Mouse (Mus musculus): Measurements from ENCODE around the gene Rere.
A peak's percentile ranks its signal among the peaks of the same experiment; 100 is the strongest.
"Not testable (repeated sequence)": the region's sequence is repeated elsewhere in the genome, so short reads cannot be mapped to it uniquely, and the experiment has no call there.

Rere gene

DNA sequence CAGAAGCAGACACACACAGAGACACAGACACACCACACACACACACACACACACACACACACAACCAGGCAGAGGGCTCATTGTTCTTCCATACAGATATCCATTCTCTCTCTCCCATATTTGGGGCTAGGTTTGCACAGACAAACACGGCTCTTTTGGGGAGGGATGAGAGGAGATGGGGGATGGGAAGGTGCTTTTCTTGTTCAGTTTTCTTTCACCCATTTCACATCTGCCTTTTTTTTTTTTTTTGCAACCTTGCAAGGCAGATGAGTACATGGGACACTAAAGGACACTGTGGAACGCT is 1.8 kb downstream of the Rere start:
- ATAC-seq (ENCODE audit: low TSS enrichment): no peak

DNA sequence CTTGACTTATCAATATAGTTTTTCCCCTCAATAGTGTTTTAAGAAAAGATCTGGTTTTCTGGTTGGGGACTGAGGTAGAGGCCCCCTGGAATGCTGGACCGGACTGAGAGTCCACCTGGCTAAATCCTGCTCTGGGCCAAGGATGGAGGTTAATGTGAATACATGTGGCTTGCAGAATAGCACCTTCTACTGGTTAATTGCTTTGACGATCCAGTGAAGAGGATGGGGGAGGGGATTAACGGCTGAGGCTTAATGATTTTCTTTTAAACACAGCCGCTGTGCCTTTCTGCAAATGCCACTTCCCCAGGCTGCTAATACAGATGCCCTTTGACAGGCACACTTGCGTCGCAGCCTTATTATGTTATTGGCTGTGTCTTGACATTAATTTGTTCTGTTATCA is 2.5 kb downstream of the Rere start:
- no peak for ATAC-seq (ENCODE audit: low TSS enrichment)

DNA sequence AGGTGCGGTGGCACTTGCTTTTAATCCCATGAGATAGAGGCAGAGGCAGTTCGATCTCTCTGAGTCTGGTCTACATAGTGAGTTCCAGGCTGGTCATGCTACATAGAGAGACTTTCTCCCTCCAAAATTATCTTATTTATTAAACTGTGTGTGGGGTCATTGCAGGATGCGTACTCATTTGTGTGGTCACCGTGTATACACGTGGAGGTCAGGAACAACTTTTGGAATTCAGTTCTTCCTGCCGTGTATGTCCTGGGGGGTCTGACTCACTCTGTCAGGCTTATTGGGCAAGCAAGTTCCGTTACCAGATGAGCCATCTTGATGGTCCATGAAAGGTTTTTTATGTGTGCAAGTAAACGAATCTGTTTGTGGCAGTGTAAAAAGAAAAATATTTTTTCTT is 5.5 kb downstream of the Rere start:
- no peak for ATAC-seq (ENCODE audit: low TSS enrichment)

DNA sequence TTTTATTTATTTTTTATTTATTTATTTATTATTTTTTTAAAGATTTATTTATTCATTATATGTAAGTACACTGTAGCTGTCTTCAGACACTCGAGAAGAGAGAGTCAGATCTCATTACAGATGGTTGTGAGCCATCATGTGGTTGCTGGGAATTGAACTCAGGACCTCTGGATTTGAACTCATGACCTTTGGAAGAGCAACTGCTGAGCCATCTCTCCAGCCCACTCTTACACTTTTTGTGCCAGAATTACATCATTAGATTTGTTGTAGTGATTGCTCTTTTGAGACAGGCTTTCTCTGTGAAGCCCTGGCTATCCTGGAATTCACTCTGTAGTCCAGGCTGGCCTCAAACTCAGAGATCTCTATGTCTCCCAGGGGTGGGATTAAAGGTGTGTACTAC is 6.0 kb downstream of the Rere start:
- not testable (repeated sequence) for ATAC-seq (ENCODE audit: low TSS enrichment)

DNA sequence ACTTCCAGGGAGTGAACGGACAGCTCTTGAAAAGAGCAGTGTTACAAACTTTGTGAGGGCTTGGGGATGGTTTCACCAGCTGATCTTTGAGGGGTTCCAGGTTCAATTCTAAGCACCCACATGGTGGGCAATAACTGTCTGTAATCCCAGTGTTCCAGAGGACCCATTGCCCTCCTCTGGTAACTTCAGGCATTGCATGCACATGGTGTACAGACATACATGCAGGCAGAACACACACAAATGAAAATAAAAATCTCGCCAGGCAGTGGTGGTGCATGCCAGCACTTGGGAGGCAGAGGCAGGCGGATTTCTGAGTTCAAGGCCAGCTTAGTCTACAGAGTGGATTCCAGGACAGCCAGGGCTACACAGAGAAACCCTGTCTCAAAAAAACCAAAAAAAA is 10.5 kb downstream of the Rere start:
- no peak for ATAC-seq (ENCODE audit: low TSS enrichment)

DNA sequence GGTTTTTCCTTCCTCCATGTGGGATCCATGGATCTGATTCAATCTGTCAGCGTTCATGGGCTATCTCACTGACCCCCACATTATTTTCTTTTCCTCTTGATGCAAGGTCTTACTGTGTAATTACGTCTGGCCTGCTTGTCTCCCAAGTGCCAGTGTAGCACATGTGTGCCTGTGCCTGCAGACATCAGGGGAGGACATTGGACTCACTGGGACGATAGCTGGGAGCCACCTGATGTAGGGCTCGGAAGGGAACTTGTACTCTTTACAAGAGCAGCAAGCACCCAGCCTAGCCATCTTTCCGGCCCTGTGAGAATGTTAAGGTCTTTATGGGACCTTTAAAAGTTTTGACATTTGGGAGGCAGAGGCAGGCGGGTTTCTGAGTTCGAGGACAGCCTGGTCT is 13.4 kb downstream of the Rere start:
- no peak for ATAC-seq (ENCODE audit: low TSS enrichment)

DNA sequence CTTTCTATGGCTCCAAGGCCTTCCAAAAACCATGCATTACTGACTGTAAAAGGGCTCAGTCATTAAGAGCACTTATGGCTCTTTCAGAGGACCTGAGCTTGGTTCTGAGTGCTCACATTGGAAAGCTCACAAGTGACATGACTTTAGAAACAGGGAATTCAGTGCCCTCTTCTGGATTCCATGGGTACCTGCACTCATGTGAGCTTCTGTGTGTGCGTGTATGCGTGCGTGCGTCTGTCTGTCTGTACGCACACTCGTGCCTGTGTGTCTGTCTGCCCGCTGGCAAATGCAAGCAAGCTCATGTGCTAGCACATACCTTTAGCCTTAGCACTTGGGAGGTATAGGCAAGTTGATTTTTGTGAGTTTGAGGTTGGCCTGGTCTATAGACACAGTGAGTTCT is 14.5 kb downstream of the Rere start:
- ATAC-seq (ENCODE audit: low TSS enrichment): no peak

DNA sequence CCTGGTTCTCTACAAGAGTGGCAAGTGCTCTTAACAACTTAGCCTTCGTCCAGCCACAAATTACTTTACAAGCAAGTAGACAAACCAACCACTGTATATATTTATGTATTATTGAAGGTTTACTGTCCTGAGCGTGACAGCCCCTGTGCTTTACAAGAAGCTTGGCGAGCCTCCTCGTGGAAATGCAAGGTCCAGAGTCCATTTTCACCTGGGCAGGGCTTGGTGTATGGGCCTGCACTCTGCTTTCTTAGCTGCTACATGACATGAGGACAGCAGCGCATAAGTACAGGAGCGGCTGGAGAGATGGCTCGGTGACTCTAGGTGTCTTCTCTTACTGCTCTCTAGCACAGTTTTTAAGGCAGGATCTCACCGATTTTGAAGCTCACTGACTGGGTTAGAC is 21.3 kb downstream of the Rere start:
- ATAC-seq (ENCODE audit: low TSS enrichment): no peak

DNA sequence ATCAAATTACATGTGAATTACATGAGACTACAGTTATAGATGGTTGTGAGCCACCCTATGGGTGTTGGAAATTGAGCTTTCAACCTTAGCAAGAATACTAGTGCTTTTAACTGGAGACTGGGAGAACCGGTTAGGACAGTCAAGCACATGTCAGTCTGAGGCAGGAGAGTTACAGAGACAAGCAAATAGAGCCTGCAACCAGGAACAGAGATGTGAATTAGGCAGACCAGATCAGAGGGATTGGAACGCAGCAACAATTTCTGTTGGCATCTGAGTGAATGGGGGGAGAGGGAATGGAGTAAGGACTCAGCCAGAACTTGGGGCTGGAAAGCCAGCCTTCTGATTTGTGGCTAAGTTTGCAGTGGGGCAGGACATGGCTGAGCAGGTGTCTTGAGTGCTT is 25.3 kb downstream of the Rere start:
- no peak for ATAC-seq (ENCODE audit: low TSS enrichment)

DNA sequence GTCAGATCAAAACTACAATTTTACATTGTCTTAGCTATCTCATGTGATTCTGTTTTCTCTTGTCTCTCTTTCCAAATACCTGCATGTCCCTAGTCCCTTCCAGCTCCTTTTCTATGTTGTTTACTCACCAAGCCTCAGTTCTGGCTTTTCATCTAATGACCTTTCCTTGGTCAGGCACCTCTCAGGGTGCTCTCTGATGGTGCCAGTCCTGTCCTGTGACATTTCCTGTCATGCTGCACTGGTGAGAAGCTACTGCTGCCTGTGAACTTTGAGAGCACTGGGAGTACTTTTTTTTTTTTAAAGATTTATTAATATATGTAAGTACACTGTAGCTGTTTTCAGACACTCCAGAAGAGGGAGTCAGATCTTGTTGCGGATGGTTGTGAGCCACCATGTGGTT is 25.8 kb downstream of the Rere start:
- no peak for ATAC-seq (ENCODE audit: low TSS enrichment)

DNA sequence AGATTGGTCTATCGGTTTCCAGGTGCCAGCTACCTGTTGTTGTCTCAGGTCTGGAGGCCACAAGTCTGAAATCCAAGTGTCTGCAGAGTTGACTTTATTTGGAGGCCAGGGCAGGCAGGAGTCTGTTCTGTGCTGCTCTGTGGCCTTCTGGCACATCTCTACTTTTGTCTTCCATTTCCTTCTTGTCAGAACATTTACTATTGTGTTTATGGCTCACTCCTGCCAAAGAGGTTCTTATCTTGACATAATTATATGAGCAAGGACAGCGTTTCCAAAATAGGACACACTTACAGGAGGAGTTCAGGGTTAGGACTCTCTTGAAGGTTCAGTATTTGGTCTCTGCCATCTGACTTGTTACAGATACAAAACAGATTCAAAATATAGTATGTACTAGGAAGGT is 30.0 kb downstream of the Rere start:
- ATAC-seq (ENCODE audit: low TSS enrichment): no peak

DNA sequence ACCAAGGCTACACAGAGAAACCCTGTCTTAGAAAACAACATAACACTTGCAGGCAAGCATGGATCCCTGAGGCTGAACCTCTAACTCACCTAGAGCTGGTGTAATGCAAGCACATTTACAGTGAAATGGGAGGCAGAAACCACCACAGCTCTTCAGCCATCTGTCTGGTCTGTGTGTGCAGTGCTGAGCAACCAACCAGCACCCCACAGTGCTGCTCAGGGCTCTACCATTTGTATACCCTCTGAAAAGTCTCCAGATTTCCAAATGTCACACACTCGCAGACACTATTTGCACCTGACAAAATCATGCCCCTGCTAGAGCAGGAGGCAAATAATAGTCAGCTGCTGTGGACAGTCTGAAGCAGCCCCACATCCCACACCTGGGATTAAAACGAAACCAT is 31.2 kb downstream of the Rere start:
- ATAC-seq (ENCODE audit: low TSS enrichment): peak; percentile 38; the same call in 1 of the 2 replicates

DNA sequence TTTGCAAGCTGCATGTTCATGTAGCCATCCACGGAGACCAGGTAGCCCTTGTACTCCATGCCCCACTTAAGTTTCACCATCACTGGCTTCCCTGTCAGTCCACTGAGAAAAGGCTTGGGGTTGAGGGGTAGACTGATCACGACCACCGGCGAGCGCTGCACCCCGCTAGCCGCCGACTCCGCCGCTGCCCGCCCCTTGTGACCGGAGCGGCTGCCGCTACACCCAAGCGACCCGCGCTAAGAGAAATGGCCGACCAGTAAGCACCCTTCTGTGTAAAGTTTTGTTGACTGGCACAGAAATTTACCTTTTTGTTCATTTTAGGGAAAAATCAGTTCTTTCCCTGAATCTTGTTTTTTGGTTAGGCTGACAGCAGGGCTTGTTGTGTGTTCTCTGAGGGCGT is 33.9 kb downstream of the Rere start:
- ATAC-seq (ENCODE audit: low TSS enrichment): no peak

DNA sequence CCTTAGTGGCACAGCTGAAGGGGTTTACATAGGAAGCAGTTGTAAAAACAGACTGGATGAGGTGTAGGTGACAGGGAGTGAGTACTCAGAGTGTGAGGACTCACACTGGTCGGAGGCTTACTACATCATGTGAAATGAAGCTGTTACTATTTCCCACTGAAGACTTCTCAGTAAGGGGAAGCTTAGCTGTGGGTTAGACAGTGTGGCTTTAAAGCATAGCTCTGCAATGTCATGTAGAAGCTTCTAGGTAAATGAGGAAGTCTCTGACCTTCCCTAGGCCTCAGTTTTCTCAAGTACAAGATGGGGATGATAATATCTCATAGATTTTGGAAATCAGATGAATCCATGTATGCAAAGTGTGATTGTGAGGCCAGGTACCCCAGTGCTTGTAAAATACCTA is 35.1 kb downstream of the Rere start:
- ATAC-seq (ENCODE audit: low TSS enrichment): no peak

DNA sequence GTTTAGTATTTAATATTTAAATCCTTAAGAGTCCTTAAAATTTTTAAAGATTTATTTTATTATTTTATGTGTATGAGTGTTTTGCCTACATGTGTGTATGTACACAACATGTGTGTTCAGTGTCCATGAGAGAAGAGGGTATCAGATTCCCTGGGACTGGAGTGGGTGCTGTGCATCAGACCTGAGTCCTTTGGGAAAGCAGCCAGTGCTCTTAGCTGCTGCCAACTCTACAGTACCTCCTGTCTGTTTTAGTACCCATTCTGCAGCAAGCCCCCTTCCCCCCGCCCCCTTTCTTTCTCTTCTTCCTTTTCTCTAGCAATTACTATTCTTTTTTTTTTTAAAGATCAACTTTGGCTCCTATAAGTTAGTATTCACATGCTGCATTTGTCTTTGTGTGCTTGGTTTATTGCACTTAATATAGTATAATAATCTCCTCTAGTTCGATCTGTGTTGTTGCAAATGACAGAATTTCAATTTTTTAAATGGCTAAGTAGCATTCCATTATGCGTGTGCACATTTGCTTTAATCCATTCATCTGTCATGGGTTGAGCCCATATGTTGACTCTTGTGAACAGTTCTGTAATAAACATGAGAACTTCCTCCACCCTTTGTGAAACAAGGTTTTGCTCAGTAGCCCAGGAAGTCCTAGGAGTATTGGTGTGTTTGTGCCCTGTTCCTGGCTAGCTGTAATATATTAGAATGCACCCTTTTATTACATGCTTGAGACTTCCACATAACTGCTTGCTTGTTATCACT is 43.8 kb downstream of the Rere start:
- no peak for ATAC-seq (ENCODE audit: low TSS enrichment)

DNA sequence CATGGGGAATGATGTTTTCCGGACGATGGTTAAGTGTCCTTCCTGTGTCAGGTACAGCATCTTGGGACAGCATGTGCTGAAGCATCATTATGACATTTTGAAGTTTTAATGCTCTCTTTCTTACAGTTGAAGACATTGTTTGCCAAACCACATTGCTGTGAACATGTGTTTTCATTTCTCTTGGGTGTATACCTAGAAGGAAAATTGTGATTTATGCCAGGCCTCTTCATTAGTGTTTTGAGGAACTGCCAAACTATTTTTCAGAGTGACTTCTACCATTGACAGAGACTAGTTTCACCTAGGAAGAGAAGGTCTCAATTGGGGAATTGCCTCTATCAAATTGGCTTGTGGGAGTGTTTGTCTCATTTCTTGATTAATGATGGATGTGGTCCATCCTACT is 44.6 kb downstream of the Rere start:
- ATAC-seq (ENCODE audit: low TSS enrichment): no peak

DNA sequence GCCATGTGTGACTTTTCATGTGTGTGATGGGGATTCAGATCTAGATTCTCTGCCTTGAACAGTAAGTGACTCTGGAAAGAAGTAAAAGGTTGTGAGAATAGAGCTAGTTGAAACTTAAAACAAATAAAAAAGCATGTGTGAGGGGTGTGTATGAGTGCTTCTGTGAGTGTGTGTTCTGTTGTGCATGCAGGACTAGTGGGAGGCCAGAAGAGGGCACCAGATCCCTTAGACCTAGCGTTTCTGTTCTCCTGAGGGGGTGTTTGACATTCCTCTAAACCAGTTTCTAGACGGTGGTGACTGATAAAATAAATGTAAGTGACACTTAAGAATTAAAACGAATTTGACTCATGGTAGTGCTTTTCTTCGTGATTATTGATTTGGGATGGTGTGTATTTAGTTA is 46.0 kb downstream of the Rere start:
- no peak for ATAC-seq (ENCODE audit: low TSS enrichment)

DNA sequence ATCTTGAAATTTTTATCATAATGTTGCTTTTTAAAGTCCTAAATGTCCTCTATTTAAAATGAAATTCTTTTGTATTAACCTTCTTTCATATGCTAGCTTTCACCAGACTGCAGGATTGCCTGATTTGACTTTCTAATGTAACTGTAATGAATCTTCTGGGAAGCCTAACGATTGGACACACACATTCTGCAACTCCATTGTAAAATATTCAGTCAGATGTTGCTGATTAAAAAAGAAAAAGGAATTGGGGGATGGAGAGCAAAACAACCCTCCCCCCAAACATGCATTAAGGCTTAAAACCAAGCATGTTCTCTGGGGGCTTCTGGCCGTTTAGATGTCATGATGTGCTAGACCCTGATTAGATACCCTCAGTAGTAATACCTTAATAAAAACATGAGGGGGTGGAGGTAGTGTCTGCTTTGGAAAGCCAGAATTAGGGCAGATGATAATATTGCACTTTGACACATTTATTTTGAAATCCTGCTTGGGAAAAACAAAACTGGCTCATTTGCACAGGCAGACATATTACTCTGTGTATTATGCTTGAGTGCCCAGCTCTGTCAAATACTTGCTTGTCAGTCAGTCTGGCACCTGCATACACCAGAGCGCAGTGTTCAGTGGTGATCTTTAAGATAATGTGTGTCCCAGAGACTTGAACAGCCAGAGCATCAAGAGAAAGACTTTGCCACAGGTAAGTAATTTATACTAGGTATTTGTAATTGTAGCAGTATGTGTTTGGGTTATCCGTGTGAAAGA is 52.7 kb downstream of the Rere start:
- ATAC-seq (ENCODE audit: low TSS enrichment): no peak

DNA sequence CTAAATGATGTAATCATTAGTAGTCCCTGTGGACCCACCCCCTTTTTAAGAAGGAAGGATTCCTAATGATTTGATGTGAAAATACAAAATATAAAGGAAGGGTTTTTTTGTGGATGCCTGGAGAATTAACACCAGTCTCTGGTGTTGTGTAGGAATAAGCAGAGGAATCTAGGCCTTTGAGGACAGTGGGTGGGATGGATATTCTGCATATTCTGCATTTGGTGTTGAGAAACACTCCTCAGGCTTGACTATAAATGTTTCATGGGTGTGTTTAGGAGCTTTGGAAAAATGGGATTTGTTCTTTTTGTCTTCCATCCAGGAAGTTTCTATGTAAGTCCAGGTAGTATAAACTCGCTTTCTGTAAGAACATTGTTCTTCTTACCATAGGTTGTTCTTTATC is 55.8 kb downstream of the Rere start:
- ATAC-seq (ENCODE audit: low TSS enrichment): peak; percentile 76; the same call in 1 of the 2 replicates

DNA sequence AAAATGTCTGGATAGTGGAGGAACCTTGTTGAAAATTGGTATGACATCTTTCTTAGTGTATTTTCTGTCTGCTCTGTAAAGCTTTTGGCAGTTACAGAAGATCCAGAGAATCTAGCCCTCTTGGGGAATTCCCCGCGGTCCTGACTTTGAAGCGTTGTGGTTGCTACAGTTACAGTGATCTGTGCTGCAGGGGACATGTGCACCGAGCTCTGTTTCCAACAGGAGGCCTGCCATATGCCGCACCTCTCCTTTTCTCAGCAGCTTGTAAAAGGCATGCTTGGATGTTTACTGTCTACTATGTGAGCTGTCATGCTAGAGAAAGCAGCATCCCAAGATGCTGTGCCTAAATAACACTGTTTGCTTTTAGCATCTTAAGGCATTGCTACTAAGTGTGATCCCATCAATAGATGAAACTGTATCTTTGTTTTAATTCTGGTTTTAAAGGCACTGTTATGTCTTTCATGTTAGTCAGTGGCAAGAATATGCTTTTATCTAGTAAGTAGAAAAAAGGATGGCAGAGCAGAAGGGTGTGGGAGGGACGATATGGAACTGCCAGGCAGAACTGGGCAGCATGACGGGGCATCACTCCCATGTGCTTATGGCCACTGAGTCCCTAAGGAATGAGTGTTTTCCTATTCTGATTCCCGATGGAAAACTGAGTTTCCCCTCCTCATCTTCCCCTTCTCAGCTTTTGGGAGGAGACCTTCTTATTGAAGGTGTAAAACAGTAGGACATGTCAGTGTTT is 57.6 kb downstream of the Rere start:
- peak; percentile 86 for ATAC-seq (ENCODE audit: low TSS enrichment)

DNA sequence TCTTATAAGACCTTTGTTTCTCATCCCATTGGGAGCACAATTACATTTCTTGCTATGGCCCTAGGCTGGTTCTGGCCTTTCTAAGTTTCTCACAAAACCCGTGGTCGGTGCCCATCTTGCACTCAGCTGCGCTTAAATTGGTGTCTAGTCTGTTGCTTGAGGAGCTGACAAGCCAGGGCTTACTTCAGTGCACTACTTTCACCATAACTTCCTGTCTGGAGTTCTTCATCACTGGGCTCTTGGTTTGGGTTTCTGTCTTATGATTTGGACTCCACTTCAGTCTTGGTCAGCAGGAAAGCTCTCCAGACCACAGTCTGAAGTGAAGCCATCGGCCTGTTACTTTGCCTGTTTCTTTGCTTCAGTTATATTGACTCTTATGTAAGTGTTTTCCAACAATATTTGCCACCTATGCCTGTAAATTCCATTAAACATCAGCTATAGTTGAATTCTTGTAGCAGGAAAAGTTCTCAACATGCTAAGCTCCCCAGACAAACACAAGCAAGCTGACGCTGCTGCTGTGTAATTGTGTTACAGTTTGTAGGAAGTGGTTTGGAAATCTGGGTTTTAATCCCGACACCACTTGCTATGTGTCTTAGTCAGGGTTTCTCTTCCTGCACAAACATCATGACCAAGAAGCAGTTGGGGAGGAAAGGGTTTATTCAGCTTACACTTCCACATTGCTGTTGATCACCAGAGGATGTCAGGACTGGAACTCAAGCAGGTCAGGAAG is 59.5 kb downstream of the Rere start:
- no peak for ATAC-seq (ENCODE audit: low TSS enrichment)

DNA sequence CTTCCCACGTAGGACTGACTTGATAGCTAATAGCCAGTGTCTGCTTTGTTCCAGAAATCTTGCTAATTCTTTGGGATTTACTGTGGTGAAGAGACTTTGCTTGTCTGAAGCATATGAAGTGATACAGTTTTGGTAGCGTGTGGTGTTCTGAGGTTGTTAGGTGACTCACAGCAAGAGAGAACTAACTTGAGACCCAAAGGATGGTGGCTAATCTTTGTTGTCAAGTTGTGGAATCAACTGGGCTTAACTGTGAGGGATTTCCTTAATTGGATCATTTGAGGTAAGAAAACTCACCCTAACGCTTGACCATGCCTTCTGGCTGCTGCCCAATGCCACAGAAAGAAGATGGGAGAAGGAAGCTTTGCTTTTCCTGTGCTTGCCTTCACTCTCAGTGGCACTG is 63.1 kb downstream of the Rere start:
- ATAC-seq (ENCODE audit: low TSS enrichment): no peak

Measured in frontal cortex, adult (tissue).